Mouse (Mus musculus): Measurements from ENCODE around the gene Ifitm2.
"Not testable (repeated sequence)": the region's sequence is repeated elsewhere in the genome, so short reads cannot be mapped to it uniquely, and the experiment has no call there.

Ifitm2 gene

DNA sequence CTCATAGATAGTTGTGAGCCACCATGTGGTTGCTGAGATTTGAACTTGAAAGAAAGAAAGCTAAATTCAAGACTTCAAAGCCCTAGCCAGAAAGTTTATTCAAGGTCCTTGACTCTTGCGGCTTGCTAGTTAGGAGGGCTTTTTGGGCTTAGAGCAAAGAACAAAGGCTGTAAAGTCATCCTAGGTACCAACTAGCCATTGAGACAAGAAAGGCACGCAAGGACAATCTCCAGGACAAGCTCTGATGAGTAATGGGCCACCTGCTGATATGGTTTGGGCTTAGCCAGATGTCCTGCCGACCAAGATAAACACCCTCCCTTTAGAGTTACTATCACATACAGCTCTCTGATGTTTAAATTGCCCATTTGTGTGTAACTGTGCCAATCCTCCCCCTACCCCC lies 12.9 kb upstream of the Ifitm2 start:
- not testable (repeated sequence) for DNase-seq (ENCODE audit: low read depth, low spot score)

DNA sequence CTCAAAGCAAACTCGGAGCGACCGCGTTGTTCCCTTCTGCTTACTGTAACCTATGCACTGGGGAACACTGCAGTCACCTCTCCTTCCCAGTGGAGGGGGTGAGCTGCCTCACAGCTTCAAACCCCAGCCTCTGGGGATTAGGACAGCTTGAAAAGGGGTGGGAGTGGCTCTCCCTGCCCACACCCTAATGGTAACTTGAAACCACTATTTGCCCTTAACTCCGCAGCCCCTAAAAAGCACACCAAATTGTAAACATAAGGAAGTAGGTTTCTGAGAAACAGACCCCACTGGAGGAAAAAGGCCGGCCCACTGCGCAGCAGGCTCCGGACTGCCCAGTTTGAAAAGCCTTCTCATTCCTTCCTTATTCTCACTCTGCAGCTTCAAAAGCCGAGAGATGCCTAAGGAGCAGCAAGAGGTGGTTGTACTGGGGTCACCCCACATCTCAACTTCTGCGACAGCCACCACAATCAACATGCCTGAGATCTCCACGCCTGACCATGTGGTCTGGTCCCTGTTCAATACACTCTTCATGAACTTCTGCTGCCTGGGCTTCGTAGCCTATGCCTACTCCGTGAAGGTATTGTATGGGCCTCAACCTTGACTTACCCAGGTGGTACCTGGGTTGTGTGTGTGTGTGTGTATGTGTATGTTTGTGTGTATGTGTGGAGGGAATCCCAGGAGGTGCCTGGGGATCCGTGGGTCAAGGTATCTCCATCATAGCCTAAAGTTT lies 12.2 kb upstream of the Ifitm2 start:
- DNase-seq (ENCODE audit: low read depth, low spot score) = peak; percentile 69

DNA sequence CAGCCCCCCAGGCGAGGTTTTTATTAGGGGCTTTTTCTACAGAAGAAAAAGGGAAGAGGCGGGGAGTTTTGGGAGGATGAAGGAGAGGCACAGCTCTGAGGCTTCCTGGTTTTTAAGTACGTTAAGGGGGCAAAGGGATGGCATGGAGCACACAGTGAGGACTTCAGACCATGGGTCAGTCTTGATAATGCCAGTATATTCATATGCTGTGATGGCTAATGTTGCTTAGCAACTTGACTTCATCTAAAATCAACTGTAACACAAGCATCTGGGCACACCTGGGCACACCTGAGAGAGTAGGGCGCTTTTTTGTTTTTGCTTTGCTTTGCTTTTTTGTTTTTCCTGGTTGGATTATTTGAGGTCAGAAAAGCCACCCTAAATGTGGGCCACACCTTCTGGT lies 11.1 kb upstream of the Ifitm2 start, which contains the start of gene Ifitm1:
Gene Ifitm1 (plus strand): TSS at position 301 of the 400 bp plus-strand sequence.
- DNase-seq (ENCODE audit: low read depth, low spot score) = no peak

DNA sequence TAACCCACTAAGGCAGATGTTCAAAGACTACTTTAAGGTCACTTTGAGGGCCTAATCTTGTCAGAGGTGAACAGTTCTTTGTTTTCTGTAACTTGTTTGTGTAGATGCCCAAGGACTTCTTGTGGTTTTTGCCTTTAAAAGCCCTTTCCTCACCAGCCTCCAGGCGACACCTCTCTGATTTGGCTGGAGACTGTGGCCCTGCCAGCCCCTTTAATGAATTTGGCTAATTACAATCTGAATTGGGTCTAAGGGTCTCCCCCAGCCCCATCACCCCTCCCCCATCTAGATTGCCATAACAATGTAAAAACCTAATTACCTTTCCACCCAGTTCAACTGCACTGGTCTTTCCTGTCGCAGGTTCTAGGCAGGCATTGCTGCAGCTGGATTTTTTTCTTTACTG lies 6.9 kb upstream of the Ifitm2 start:
- DNase-seq (ENCODE audit: low read depth, low spot score) = no peak

DNA sequence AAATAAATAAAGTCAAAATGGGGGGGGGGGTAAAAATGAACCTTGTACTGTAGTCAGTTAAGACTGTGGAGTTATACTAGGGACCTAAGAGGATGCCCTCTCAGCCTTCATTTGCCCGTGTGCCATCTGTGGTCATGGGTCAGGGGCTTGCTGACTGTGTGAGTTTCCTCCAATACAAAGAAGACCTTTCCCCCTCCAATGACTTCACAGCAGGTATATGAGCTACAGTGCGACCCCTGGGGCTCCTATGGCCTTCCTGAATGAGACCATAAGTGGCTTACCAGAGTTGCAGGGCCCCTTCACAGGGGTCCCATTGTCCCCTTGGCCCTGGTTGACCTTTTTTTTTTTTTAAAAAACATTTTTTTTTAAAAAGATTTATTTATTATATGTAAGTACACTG lies 5.6 kb upstream of the Ifitm2 start:
- DNase-seq (ENCODE audit: low read depth, low spot score) = no peak

DNA sequence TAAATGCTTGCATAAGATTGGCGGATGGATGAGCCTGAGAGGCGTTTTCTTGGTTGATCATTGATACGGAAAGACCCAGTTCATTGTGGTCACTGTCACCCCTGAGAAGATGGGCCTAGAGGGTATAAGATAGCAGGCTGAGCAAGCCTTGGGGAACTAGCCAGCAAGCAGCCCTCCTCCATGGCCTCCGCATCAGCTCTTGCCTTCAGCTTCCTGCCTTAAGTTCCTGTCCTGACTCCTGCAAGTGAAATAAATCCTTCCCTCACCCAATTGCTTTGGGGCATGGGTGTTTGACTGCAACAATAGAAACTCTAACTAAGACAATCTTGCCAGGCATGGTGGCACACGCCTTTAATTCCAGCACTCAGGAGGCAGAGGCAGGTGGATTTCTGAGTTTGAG lies 4.2 kb upstream of the Ifitm2 start:
- no peak for DNase-seq (ENCODE audit: low read depth, low spot score)

DNA sequence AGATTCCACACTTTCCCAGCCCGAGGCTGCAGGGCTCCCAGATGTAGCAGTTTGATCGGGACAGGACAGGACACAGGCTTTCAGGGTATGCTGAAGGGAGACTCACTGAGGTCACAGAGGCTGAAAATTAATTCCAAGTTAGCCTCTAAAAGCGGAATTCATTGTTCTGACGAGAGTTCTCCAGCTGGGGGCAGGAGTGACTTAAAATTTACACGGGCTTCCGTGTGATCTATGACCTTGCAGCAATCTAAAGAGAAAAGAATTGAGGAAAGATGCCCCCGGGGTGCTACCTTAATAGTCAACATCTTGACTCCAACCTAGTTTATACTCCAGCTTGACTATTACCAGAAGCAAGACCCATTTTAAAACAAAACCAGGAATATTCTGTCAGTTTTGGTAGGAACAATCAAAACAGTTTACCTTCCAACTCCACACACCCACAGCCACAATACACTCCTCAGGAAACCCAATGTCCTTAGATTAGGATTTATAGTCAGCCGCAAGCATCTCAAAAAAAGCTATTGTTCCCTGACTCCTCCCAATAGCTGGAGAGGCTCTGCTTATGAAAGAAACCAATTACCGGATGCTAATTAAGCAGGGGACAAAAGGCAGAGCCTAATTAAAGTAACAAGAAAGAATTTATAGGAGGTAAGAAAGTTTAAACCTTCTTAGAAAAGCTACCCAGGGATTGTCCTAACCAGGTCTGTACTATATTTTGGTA lies 3.6 kb upstream of the Ifitm2 start:
- DNase-seq (ENCODE audit: low read depth, low spot score) = peak; percentile 52

DNA sequence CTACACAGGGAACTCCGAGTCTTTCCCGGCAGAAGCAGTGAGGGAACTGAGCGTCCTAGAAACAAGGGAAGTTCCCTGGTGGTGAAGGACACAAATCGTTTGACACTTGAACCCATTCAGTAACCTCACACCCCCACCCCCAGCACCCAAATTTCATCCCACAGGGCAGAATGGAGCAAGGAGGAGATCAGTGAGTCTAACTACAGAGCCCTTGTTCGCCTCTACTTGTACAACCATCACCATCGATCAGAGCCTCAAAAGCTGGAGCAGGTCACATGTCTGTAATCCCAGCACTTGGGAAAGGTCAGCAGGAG lies 726 bp upstream of the Ifitm2 start:
- no peak for DNase-seq (ENCODE audit: low read depth, low spot score)

DNA sequence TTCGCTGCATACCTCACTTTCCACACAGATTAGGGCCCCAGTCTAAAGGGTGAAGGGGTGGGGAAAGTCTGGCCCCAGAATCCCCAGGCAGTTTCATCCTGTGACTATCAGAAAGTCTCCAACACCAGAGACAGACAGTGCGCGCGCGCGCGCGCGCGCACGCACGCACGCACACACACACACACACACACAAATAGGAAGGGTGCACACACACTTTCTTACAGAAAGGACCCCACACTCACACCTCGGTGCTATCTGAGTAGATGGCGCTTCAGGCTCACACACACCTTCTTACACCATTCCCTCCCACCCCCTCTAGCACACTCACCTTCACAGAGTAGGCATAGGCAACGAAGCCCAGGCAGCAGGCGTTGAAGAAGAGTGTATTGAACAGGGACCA lies 445 bp downstream of the Ifitm2 start:
- DNase-seq (ENCODE audit: low read depth, low spot score) = no peak

DNA sequence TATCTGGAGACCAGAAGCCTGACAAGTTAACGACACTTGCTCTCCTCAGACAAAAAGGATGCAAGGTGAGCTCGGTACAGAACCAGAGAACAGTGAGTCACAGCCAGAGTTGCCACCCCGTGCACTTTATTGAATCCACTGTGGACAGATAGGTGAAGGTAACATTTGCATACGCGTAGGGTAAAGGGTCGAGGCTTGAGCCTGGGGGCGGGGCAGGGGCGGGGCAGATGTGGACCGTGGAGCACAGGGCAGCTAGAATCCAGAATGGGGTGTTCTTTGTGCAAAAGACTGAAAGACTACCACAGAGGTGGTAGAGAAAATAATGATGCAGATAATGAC lies 1.1 kb downstream of the Ifitm2 start:
- DNase-seq (ENCODE audit: low read depth, low spot score) = no peak

DNA sequence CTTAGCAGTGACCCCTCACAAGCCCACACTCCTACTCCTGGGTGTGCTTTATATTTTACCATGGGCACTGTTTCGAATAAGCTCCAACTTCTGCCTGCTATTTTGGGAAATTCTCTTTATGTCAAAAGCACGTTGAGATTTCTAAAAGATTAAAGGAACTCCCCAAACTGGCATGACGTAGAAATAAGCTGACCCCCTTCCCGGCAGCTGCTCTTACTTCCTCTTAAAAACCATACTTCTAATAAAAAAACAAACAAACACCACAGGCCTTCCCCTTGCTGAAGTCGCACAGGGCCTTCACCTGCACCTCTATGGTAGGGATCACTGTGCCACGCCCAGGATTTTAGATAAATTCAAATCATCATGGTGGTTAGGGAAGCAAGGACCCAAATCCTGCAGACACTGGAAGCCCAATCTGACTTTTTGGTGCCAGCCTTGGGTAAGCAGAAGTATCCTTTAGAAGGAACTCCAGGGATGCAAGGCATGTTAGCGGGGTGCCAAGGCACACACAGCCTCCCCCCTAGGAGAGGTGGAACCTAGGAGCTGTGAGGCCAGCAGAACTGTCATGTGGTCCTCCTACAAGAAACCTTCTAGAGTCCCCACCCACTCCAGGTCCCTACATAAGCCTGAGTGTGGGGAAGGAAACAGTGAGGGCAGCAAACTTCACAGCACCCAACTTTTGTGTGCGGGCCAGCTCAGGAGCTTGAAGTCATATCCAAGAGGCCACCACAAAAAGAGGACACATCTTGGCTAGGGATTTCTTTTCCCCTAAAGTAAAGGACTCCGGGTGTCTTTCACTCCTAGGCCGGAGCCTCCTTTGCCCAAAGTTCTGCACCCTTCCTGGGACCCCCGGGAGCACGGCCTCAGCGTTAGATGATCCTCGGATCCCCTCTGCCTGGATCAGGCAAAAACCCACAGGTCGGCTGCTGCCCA lies 1.7 kb downstream of the Ifitm2 start:
- DNase-seq (ENCODE audit: low read depth, low spot score) = no peak

DNA sequence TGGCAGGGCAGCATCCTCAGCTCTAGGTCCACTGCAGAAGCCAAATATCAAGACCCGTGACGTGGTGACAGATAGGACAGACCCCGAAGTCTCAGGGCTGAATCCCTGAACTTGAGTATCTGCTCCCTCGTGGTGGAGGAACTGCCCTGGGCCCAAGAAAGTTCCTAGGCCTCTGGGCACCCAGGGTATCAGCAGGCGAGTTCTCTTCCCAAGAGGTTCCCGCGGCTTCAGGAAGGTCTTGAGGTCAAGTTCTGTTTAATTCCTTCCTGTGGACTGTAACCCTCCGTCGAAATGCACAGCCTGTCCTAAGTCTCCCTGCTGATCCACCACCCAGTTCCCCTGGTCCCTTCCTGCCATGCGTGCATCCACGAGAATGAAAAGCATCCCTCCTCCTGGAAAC lies 2.7 kb downstream of the Ifitm2 start:
- DNase-seq (ENCODE audit: low read depth, low spot score) = no peak

DNA sequence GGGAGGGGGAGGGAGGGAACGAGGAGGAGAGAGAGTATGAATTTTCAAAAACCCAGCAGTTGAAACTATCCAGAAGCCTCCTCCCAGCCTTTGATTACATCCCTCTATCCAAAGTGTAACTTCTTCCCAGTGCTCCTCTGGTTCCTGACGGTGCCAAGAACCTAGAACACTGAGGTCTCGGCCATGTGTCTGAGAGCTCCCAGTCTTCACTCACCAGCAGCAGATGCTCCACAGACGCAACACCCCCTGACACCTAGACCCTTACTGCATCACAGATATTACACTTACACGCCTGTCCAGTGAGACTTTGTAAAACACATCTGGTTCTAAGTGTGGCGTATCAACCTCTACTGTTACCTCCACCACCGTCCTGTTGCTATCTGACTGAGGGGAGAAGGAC lies 3.3 kb downstream of the Ifitm2 start:
- no peak for DNase-seq (ENCODE audit: low read depth, low spot score)

DNA sequence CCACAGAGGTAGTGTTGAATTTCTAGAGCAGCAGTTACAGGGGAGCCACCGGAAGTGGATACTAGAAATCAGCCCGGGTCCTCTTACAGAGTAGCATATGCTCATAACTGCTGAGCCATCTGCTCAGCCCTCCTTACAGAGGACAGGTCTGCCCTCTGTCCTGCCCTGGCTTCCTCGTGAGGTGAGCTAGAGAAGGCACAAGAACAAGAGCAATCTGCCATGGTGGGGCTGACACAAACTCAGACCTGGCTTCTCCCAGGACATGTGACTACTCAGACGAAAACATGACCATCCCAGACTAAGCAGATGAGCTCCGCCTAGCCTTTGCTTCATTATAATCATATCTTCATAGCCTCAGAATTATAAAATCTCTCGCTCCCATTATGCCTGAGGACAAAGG lies 4.0 kb downstream of the Ifitm2 start:
- DNase-seq (ENCODE audit: low read depth, low spot score) = no peak

DNA sequence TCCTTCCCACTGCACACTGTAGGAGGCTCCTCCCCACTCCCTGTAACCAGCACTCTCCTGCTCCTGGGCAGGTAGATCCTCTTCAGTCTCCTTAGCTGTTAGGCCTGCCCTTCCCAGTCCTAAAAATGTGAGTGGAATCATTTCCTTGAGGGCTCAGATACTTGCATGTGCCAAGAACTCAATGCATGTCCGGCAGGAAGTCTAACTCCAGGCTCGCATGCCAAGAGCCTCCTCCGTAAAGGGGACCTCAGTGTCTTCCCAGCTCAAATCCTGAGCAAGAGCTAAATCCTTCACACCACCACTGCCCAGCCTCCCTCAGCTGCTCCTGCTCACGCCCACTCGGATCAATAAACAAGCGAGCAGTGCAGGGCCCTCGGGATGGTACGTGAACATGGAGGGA lies 4.7 kb downstream of the Ifitm2 start:
- DNase-seq (ENCODE audit: low read depth, low spot score) = no peak

DNA sequence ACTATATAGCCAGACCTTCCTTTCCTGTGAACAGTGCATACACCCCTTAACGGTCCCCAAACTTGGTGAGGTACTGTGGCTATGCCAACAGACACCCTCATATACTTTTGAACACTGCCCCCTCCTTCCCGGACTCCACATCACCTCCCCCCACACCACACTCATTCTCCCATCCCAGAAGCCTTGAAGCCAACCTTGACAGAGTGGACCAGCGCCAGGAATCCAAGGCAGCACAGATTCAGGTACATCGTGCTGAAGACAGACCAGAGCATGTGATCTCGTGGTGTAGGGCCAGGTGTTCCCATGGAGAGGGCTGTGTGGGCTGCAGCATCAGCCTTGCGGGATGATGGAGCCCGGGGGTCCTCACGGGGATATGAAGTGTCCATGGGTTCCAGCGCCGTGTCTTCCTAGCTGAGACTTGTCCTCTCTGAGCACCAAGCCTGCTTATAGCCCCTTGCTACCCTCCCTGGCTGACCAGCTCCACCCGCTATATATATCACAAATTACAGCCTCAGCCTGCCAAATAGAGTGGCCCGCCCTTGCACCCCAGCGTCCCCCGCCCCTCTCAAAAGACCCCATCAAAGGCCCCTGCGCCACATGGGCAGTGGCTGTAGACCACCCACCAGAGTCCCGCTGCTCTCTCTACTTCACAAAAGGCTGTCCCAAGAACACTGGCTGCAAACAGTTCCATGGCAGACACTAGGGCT lies 5.8 kb downstream of the Ifitm2 start, which contains the start of gene Ifitm5:
Gene Ifitm5 (minus strand): TSS at position 468 of the 707 bp plus-strand sequence.
- DNase-seq (ENCODE audit: low read depth, low spot score) = no peak

DNA sequence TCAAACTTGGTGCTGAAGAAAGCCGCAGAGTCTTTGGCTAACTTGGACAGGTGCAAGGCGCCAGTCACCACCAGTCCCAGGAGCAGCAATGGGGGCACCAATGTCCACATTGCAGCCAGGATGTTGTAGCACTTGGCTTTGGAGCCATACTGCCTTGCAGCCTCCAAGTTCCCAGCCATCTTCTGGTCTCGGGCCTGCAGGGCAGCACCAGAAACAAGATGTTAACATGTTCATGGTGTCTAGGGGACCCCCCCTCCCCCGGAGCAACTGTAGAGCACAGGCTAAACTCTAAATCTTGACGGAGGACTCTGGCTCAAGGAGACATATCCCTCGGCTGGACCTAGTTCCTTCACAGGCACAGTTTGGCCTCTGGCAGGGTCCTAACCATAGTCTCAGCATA lies 6.5 kb downstream of the Ifitm2 start:
- DNase-seq (ENCODE audit: low read depth, low spot score) = no peak

DNA sequence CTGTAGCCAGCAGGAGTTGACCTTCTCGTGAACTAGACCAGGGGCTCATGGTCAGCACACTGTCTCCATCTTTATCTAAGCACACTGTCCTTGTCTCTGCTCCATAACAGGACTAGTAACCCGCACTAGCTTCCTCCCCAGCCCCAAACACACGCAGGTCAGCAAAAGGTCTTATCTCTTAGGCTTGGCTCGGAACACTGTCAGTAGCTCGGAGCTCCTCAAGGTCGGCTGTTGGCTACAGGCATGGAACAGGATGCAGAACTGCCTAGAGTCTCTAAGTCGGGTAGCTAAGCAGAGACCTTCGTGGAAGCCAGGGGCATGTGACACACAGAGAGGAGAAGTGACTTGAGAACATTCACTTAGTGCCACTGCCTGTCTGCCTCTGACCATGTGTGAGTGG lies 7.6 kb downstream of the Ifitm2 start:
- no peak for DNase-seq (ENCODE audit: low read depth, low spot score)

DNA sequence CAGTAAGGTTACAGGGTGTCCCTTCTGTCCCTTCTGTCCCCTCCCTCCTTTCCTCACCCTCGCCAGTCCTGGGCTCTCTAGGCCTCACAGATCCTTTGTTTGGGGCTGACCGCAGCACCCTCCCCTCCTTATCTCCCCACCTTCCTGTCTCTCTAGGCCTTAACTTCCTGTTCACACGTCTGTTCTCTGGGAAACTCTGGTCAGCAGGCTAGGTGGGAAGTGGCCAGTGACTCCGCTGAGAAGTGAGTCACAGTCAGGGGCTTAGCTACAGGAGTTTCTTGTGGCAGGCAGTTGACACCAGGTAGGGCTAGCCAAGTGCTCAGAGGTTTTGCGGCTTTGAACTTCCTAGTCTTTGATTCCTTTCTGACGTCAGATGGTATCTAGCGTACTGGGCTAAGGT lies 8.8 kb downstream of the Ifitm2 start:
- DNase-seq (ENCODE audit: low read depth, low spot score) = no peak

DNA sequence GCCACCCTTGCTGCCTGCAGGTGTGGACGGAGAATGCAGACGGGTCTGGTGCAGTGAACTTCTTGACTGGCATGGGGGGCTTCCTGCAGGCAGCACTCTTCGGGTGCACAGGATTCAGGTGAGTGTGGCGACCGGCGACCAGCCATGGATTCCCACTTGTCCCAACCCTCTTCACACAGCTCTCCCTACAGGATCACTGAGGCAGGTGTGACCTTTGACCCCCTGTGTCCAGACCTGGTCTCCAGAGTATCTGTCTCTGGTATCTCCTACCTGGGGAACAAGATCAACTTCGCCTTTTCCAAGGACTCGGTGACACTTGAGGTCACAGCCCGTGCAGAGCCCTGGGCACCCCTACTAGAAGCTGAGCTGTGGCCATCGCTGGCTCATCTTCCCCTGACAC lies 9.5 kb downstream of the Ifitm2 start:
- no peak for DNase-seq (ENCODE audit: low read depth, low spot score)

DNA sequence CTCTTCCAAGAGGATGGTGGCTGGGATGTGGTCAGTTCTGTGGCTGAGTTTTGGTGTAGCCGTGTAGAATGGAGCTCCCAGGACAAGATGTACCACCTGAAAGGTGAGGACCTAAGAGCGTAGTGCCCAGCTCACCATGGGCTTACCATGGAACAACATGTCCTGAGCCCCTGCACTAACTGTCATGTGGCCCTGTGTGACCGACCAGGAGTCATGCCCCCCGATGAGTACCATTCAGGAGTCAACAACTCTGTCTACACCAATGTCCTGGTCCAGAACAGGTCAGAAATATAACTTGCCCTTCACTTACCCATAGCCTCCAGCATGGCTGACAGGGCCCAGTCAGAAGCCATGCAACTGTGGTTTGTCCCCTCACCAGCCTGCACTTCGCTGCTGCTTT lies 10.5 kb downstream of the Ifitm2 start:
- DNase-seq (ENCODE audit: low read depth, low spot score) = no peak

DNA sequence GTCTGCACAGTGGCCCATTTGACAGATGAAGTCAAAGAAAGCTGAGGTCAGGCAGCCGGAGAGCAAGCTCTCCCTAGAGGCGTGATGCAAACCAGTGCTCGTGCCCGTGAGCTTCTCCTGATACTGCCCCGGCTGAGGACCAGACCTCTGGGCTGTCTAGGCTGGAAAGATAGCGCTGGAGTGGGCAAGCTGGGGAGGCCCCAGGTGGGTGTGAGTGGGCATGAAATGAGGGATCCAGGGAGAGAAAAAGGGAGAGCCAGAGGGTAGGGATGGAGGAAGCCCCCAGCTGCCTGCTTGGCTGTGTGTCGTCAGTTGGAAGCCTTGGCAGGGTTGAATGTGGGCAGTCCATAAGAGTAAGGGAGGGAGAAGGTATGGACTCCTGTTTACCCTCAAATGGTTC lies 11.6 kb downstream of the Ifitm2 start:
- no peak for DNase-seq (ENCODE audit: low read depth, low spot score)

All from forelimb bud, embryonic 11.5 days (tissue).